Mouse (Mus musculus): ENCODE data around the gene Olfr132. TPM values are rescaled to one million over a fixed set of nuclear protein-coding genes. Genes with fewer than 3 reads are reported as not detected.

Olfr132 gene
- total RNA-seq (2023), result not detected

DNA sequence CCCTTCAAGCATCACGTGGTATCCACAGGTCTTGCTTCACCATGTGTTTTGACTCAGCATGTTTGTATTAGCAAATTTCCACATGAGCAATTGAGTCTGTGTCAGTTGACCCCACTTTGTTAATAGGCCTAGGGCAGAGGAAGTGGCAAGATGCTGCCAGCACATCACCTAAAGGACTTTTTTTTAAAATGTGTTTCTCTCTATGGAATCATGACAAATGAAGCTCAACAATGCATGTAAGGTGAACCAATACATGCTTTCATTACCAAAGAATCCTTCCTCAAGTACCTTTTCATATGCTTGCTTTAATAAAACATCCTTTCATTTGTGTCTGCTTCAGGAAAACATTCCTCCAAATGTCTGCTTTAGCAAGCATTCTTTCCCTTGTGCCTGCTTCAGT, at the start of gene Olfr132:
Gene Olfr132 (minus strand): TSS at position 101 of the 400 bp plus-strand sequence.

DNA sequence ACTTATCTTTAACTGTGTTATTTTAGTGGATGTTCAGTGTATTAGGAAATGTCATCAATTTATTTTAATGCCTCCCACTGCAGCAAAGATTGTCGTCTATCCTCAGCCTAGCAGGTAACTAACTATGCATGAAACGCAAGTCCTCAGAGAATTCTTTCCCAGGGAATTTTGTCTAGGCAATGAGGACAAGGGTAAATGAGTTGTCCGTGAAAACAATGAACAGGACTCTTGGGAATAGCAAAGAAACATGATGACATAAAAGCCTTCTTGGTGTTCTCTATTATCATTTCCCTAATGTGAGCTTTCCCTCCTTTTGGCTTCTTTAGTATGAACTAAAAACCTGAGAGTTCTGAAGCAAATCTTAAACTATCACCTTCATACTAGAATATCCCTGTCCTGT, 36.8 kb upstream of the Olfr132 start, which contains the start of gene Olfr134:
Gene Olfr134 (plus strand): TSS at position 301 of the 400 bp plus-strand sequence.

DNA sequence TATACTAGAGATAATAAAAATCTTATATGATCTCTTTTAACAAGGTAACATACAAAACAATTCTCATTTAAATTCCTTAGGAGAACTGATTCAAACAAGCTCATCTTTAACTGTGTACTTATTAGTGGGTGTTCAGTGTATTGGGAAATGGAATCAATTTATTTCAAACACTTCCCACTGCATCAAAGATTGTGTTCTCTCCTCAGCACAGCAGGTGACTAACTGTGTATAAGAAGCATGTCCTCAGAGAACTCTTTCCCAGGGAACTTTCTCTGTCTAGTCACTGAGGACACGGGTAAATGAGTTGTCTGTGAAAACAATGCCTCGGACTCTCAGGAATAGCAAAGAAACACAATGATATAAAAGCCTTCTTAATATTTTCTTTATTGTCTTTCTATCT, 10.7 kb upstream of the Olfr132 start, which contains the start of gene Olfr133:
Gene Olfr133 (plus strand): TSS at position 301 of the 400 bp plus-strand sequence.

DNA sequence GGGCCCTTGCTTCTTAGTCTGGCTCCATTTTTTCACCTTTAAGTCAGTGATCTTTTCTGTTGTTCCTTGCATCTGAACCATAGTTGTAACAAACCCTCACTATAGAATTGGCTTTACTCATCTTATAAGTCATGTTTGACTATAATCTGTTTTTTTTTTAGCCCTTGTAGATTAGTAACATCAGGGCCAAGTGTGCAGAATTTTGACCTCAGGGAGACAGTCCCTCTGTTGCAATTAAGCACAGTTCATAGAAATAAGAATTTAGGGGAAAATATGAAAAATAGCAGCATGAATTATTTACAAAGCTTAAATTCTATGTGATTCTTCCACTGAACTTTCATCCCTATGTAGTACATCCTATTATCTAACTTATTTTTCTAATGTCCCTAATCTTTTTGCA, 45.7 kb downstream of the Olfr132 start, which contains the start of gene Olfr131:
Gene Olfr131 (minus strand): TSS at position 101 of the 400 bp plus-strand sequence.

Other genes with a start within 250 kb of the Olfr132 start
- gene Olfr127, start 234.1 kb downstream of the Olfr132 start, total RNA-seq (2023), result not detected
- not detected for gene Olfr128, start 214.0 kb downstream of the Olfr132 start, total RNA-seq (2023)
- gene Olfr761, start 181.4 kb downstream of the Olfr132 start, total RNA-seq (2023), result not detected
- gene Olfr129, start 74.4 kb downstream of the Olfr132 start, total RNA-seq (2023), result not detected
- gene Olfr130, start 70.6 kb downstream of the Olfr132 start, total RNA-seq (2023), result not detected
- gene Olfr131, start 45.8 kb downstream of the Olfr132 start, total RNA-seq (2023), result not detected
- not detected for gene Olfr133, start 10.8 kb upstream of the Olfr132 start, total RNA-seq (2023)
- not detected for gene Olfr134, start 36.9 kb upstream of the Olfr132 start, total RNA-seq (2023)
- gene Olfr135, start 69.8 kb upstream of the Olfr132 start, total RNA-seq (2023), result not detected
- gene Olfr138, start 126.5 kb upstream of the Olfr132 start, total RNA-seq (2023), result not detected
- gene Olfr137, start 173.0 kb upstream of the Olfr132 start, total RNA-seq (2023), result not detected
- not detected for gene Olfr136, start 195.3 kb upstream of the Olfr132 start, total RNA-seq (2023)